In the genomic region with DNA sequence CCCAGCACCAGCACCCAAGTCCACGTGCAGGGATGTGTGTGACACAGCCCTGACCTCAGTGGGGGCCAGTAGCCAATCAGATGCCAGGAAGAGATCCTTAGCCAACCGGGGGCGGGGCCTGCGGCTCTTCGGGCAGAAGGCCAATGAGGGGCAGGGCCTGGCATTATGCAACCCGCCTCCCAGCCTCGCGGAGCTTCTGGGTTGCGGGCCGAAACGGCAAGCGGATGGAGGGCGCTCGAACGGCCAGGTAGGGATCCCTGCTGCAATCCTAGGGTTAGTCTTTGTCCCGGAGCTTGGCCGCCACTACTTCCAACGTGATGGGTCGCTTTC, we compare ENCODE assay signal across 8 mouse cellular contexts. TPM values are rescaled to one million over a fixed set of nuclear protein-coding genes. Genes with fewer than 3 reads are reported as not detected.
DNase-seq lines count a peak whose midpoint lies in the region; ATAC-seq and TF ChIP-seq lines count a peak whose summit lies in the region.

No protein-coding gene starts in this region.

- H3K27ac ChIP-seq in embryonic facial prominence, embryonic 10.5 days (replicated peaks), result peak overlapping the region; percentile 80
- 0 out of 2 replicates have a peak overlapping the region, but pooled peaks have one; percentile 44 for H3K27ac ChIP-seq in limb, embryonic 11.5 days (replicated peaks; ENCODE audit: low read depth, low read length)
- H3K27ac ChIP-seq in midbrain, embryonic 13.5 days, result peak overlapping the region; percentile 81
- peak overlapping the region; percentile 99 for H3K27ac ChIP-seq in small intestine, adult 2 months (ENCODE audit: insufficient read depth, low read depth, low read length)

- no peaks in the 10 kb centered on the region for H3K9me3 ChIP-seq in embryonic facial prominence, embryonic 10.5 days
- H3K9me3 ChIP-seq in limb, embryonic 11.5 days (ENCODE audit: control insufficient read depth, low read length), result no peaks in the 10 kb centered on the region
- no peaks in the 10 kb centered on the region for H3K9me3 ChIP-seq in midbrain, embryonic 13.5 days

- peak overlapping the region; percentile 83 for H3K4me2 ChIP-seq in limb, embryonic 11.5 days (ENCODE audit: low read depth, severe bottlenecking)
- H3K4me2 ChIP-seq in midbrain, embryonic 13.5 days (replicated peaks), result peak overlapping the region; percentile 93

- DNase-seq in adrenal gland, postnatal 10 days, result peak; percentile 99
- DNase-seq in embryonic facial prominence, embryonic 10.5 days (ENCODE audit: low spot score), result peak; percentile 96
- DNase-seq in kidney, adult 18-20 months, result peak; percentile 99
- DNase-seq in limb, embryonic 11.5 days (ENCODE audit: low spot score), result peak; percentile 93

- peak overlapping the region; percentile 72 for H3K4me3 ChIP-seq in embryonic facial prominence, embryonic 10.5 days
- peak overlapping the region; percentile 50 for H3K4me3 ChIP-seq in limb, embryonic 11.5 days (ENCODE audit: low read depth, low read length)
- H3K4me3 ChIP-seq in midbrain, embryonic 13.5 days (replicated peaks), result peak overlapping the region; percentile 52
- peak overlapping the region; percentile 65 for H3K4me3 ChIP-seq in small intestine, adult 2 months (ENCODE audit: low read depth, low read length)

- peak overlapping the region; percentile 31; the same call in 1 of the 2 replicates for H3K9ac ChIP-seq in limb, embryonic 11.5 days (ENCODE audit: low read length)
- H3K9ac ChIP-seq in midbrain, embryonic 13.5 days (replicated peaks), result peak overlapping the region; percentile 73

- peak; percentile 78 for TF ChIP-seq POLR2A in small intestine, adult 2 months (IDR thresholded peaks at IDR 0.05; ENCODE audit: low read depth, low read length)

- peaks cover 68% of the 10 kb centered on the region for H3K4me1 ChIP-seq in embryonic facial prominence, embryonic 10.5 days
- H3K4me1 ChIP-seq in limb, embryonic 11.5 days (ENCODE audit: control insufficient read depth, insufficient read depth, low read length), result peaks cover 37% of the 10 kb centered on the region
- H3K4me1 ChIP-seq in midbrain, embryonic 13.5 days (replicated peaks), result peaks cover 66% of the 10 kb centered on the region
- peaks cover 26% of the 10 kb centered on the region; the same call in 1 of the 2 replicates for H3K4me1 ChIP-seq in small intestine, adult 2 months (ENCODE audit: control insufficient read depth, insufficient read depth, insufficient read length, low read length)

- WGBS in embryonic facial prominence, embryonic 10.5 days, result 0% methylated on average over 19 of the region's 19 CpGs
- WGBS in limb, embryonic 11.5 days, result 0% methylated on average over 19 of the region's 19 CpGs
- under 1% methylated on average over 19 of the region's 19 CpGs for WGBS in midbrain, embryonic 13.5 days
- WGBS in small intestine, adult 2 months, result under 1% methylated on average over 19 of the region's 19 CpGs

- no peak for TF ChIP-seq CTCF in small intestine, adult 2 months (IDR thresholded peaks at IDR 0.05; ENCODE audit: extremely low read depth, insufficient read length, insufficient replicate concordance, low read depth, low read length)

- peaks cover 33% of the 10 kb centered on the region for H3K36me3 ChIP-seq in embryonic facial prominence, embryonic 10.5 days (replicated peaks)
- H3K36me3 ChIP-seq in limb, embryonic 11.5 days (ENCODE audit: control insufficient read depth, insufficient read depth, low read length), result peaks cover 10% of the 10 kb centered on the region; the same call in 1 of the 2 replicates
- peaks cover 31% of the 10 kb centered on the region for H3K36me3 ChIP-seq in midbrain, embryonic 13.5 days
- peaks cover 33% of the 10 kb centered on the region for H3K36me3 ChIP-seq in small intestine, adult 2 months (ENCODE audit: control insufficient read depth, insufficient read depth, low read length)

- no peaks in the 10 kb centered on the region for H3K27me3 ChIP-seq in embryonic facial prominence, embryonic 10.5 days (replicated peaks; ENCODE audit: low read depth, poor library complexity, severe bottlenecking)
- H3K27me3 ChIP-seq in limb, embryonic 11.5 days (ENCODE audit: control insufficient read depth, insufficient read depth, low read length), result no peaks in the 10 kb centered on the region
- no peaks in the 10 kb centered on the region for H3K27me3 ChIP-seq in midbrain, embryonic 13.5 days
- H3K27me3 ChIP-seq in small intestine, adult 2 months (ENCODE audit: control insufficient read depth, insufficient read depth, low read length), result no peaks in the 10 kb centered on the region

- ATAC-seq in granulocyte monocyte progenitor cell, adult 5-6 weeks (replicated peaks; ENCODE audit: poor library complexity, severe bottlenecking), result peak; percentile 42
- peak; percentile 67 for ATAC-seq in limb, embryonic 11.5 days (ENCODE audit: insufficient number of reproducible peaks, low FRiP score, low TSS enrichment, low read depth)
- 0 out of 2 replicates have a peak, but pooled peaks have one; percentile 6 for ATAC-seq in midbrain, embryonic 13.5 days
- ATAC-seq in inflammation-experienced regulatory T-cells, adult 6 months, result no peak

RNA-seq across cellular contexts. Expression of a gene that starts 3.7 kb away (rescaled TPM):
- 100 to 1,000 TPM in 1 of 2 experiments, 10 to 100 TPM in 1; 63.1 to 157 TPM for total RNA-seq in adrenal gland, postnatal 10 days (2021)
- polyA plus RNA-seq in embryonic facial prominence, embryonic 10.5 days (2016; fragmentation: Nextera tagmentation; extraction: Ambion mirVana), result 6.1 and 7.3 TPM in 2 replicates
- 10.3 and 11.7 TPM in 2 replicates for total RNA-seq in granulocyte monocyte progenitor cell, adult 5-6 weeks (2014; fragmentation: Nextera tagmentation)
- 9.4 and 9.8 TPM in 2 replicates for total RNA-seq in granulocyte monocyte progenitor cell, adult 5-6 weeks (2017)
- polyA plus RNA-seq in limb, embryonic 11.5 days (2014; fragmentation: Nextera tagmentation; extraction: Ambion mirVana), result 8.0 and 9.1 TPM in 2 replicates
- polyA plus RNA-seq in midbrain, embryonic 13.5 days (2015; fragmentation: Nextera tagmentation; extraction: Ambion mirVana), result 8.6 and 10.5 TPM in 2 replicates
- polyA plus RNA-seq in small intestine, adult 2 months (2012; rRNA removed), result 5.4 and 13.9 TPM in 2 replicates
- 1 to 10 TPM; 5.2 to 6.2 (median 6.1) TPM for polyA plus RNA-seq in inflammation-experienced regulatory T-cells, adult 6 months (2017; shearing (Covaris generic))

RNA-seq across cellular contexts. Expression of a gene that starts 10.4 kb away (rescaled TPM):
- total RNA-seq in adrenal gland, postnatal 10 days (2021), result 100 to 1,000 TPM; 104 to 143 TPM
- 60.9 and 70.0 TPM in 2 replicates for polyA plus RNA-seq in embryonic facial prominence, embryonic 10.5 days (2016; fragmentation: Nextera tagmentation; extraction: Ambion mirVana)
- 59.2 and 63.1 TPM in 2 replicates for total RNA-seq in granulocyte monocyte progenitor cell, adult 5-6 weeks (2014; fragmentation: Nextera tagmentation)
- total RNA-seq in granulocyte monocyte progenitor cell, adult 5-6 weeks (2017), result 7.2 and 8.6 TPM in 2 replicates
- 64.2 and 73.3 TPM in 2 replicates for polyA plus RNA-seq in limb, embryonic 11.5 days (2014; fragmentation: Nextera tagmentation; extraction: Ambion mirVana)
- 175 and 188 TPM in 2 replicates for polyA plus RNA-seq in midbrain, embryonic 13.5 days (2015; fragmentation: Nextera tagmentation; extraction: Ambion mirVana)
- 33.5 and 84.4 TPM in 2 replicates for polyA plus RNA-seq in small intestine, adult 2 months (2012; rRNA removed)
- polyA plus RNA-seq in inflammation-experienced regulatory T-cells, adult 6 months (2017; shearing (Covaris generic)), result 10 to 100 TPM; 26.9 to 31.5 (median 27.3) TPM

RNA-seq across cellular contexts. Expression of a gene that starts 21.5 kb away (rescaled TPM):
- under 1 TPM; 0.18 to 0.36 TPM for total RNA-seq in adrenal gland, postnatal 10 days (2021)
- 0.16 and 0.36 TPM in 2 replicates for polyA plus RNA-seq in embryonic facial prominence, embryonic 10.5 days (2016; fragmentation: Nextera tagmentation; extraction: Ambion mirVana)
- not detected in 2 replicates for total RNA-seq in granulocyte monocyte progenitor cell, adult 5-6 weeks (2014; fragmentation: Nextera tagmentation)
- total RNA-seq in granulocyte monocyte progenitor cell, adult 5-6 weeks (2017), result not detected in 2 replicates
- 0.54 and 0.65 TPM in 2 replicates for polyA plus RNA-seq in limb, embryonic 11.5 days (2014; fragmentation: Nextera tagmentation; extraction: Ambion mirVana)
- polyA plus RNA-seq in midbrain, embryonic 13.5 days (2015; fragmentation: Nextera tagmentation; extraction: Ambion mirVana), result 0.10 and 0.26 TPM in 2 replicates
- polyA plus RNA-seq in small intestine, adult 2 months (2012; rRNA removed), result 1.1 and 1.7 TPM in 2 replicates
- polyA plus RNA-seq in inflammation-experienced regulatory T-cells, adult 6 months (2017; shearing (Covaris generic)), result not detected

RNA-seq across cellular contexts. Expression of a gene that starts 23.7 kb away (rescaled TPM):
- under 1 TPM; 0.48 to 0.66 TPM for total RNA-seq in adrenal gland, postnatal 10 days (2021)
- polyA plus RNA-seq in embryonic facial prominence, embryonic 10.5 days (2016; fragmentation: Nextera tagmentation; extraction: Ambion mirVana), result 0.12 TPM in 1 of 2 replicates, not detected in the other
- total RNA-seq in granulocyte monocyte progenitor cell, adult 5-6 weeks (2014; fragmentation: Nextera tagmentation), result 0.17 TPM in 1 of 2 replicates, not detected in the other
- total RNA-seq in granulocyte monocyte progenitor cell, adult 5-6 weeks (2017), result not detected in 2 replicates
- polyA plus RNA-seq in limb, embryonic 11.5 days (2014; fragmentation: Nextera tagmentation; extraction: Ambion mirVana), result 0.19 TPM in 1 of 2 replicates, not detected in the other
- 0.28 TPM in 1 of 2 replicates, not detected in the other for polyA plus RNA-seq in midbrain, embryonic 13.5 days (2015; fragmentation: Nextera tagmentation; extraction: Ambion mirVana)
- polyA plus RNA-seq in small intestine, adult 2 months (2012; rRNA removed), result 0.29 and 0.38 TPM in 2 replicates
- polyA plus RNA-seq in inflammation-experienced regulatory T-cells, adult 6 months (2017; shearing (Covaris generic)), result under 1 TPM in 1 of 3 experiments, not detected in 2; 0.63 TPM

RNA-seq across cellular contexts. Expression of a gene that starts 27.0 kb away (rescaled TPM):
- total RNA-seq in adrenal gland, postnatal 10 days (2021), result under 1 TPM; 0.60 to 0.76 TPM
- 0.04 and 0.19 TPM in 2 replicates for polyA plus RNA-seq in embryonic facial prominence, embryonic 10.5 days (2016; fragmentation: Nextera tagmentation; extraction: Ambion mirVana)
- not detected in 2 replicates for total RNA-seq in granulocyte monocyte progenitor cell, adult 5-6 weeks (2014; fragmentation: Nextera tagmentation)
- not detected in 2 replicates for total RNA-seq in granulocyte monocyte progenitor cell, adult 5-6 weeks (2017)
- 0.17 and 0.25 TPM in 2 replicates for polyA plus RNA-seq in limb, embryonic 11.5 days (2014; fragmentation: Nextera tagmentation; extraction: Ambion mirVana)
- polyA plus RNA-seq in midbrain, embryonic 13.5 days (2015; fragmentation: Nextera tagmentation; extraction: Ambion mirVana), result 0.39 and 0.43 TPM in 2 replicates
- 0.13 and 1.2 TPM in 2 replicates for polyA plus RNA-seq in small intestine, adult 2 months (2012; rRNA removed)
- under 1 TPM in 1 of 3 experiments, not detected in 2; 0.13 TPM for polyA plus RNA-seq in inflammation-experienced regulatory T-cells, adult 6 months (2017; shearing (Covaris generic))

Comparison
In these comparisons a context has a peak if more than half of its experiments do, and no peak if none do; other contexts are left out.
1. H3K27ac ChIP-seq: peak in every context shown above with its lines; median percentile 99 in small intestine, adult 2 months; 81 in midbrain, embryonic 13.5 days; 80 in embryonic facial prominence, embryonic 10.5 days; 44 in limb, embryonic 11.5 days.